Mouse (Mus musculus): ENCODE measurements at regions not wholly inside any gene's neighbourhood (a gene's known extent, or its start where the extent isn't known, plus 50 kb on each side); places are given as distances from the start of the nearest gene placed in this dataset.
A peak's percentile ranks its signal among the peaks of the same experiment; 100 is the strongest.

GRCm38 (mm10) chr3:150493433-150494045 is 944.1 kb upstream of the Adgrl4 start:
- no peak for DNase-seq

GRCm38 (mm10) chr3:150530966-150531365 is 906.7 kb upstream of the Adgrl4 start:
- peak; percentile 24 for DNase-seq

- DNase-seq = no peak
These were observed 894.6 kb upstream of the Adgrl4 start for GRCm38 (mm10) chr3:150543118-150543517.

GRCm38 (mm10) chr3:150588474-150588873 is 849.2 kb upstream of the Adgrl4 start:
- DNase-seq = no peak

GRCm38 (mm10) chr3:150590978-150591377 is 846.7 kb upstream of the Adgrl4 start:
- DNase-seq = no peak

GRCm38 (mm10) chr3:150603400-150604095 is 834.1 kb upstream of the Adgrl4 start:
- no peak for DNase-seq

- peak; percentile 67 for DNase-seq
These were observed 827.0 kb upstream of the Adgrl4 start for GRCm38 (mm10) chr3:150610681-150611101.

GRCm38 (mm10) chr3:150637544-150637943 is 800.1 kb upstream of the Adgrl4 start:
- no peak for DNase-seq

- no peak for DNase-seq
These were observed 797.5 kb upstream of the Adgrl4 start for GRCm38 (mm10) chr3:150640004-150640676.

- no peak for DNase-seq
These were observed 789.6 kb upstream of the Adgrl4 start for GRCm38 (mm10) chr3:150648040-150648439.

GRCm38 (mm10) chr3:150649783-150650565 is 787.7 kb upstream of the Adgrl4 start:
- DNase-seq = no peak

- no peak for DNase-seq
These were observed 741.9 kb upstream of the Adgrl4 start for GRCm38 (mm10) chr3:150695751-150696150.

- DNase-seq = no peak
These were observed 737.7 kb upstream of the Adgrl4 start for GRCm38 (mm10) chr3:150699990-150700389.

All from right cerebral cortex, adult 18-20 months (tissue).